Mouse (Mus musculus) limb, embryonic 12.5 days (tissue): ENCODE data around the gene Inhbb. TPM values are rescaled to one million over a fixed set of nuclear protein-coding genes. Genes with fewer than 3 reads are reported as not detected.

ENCODE experiments used
- ATAC-seq: fragments of 200-750 bp; cut with Nextera tagmentation; 2 replicates; pipeline ENCODE4 v1.8.0; 2017; ENCODE audit warnings: low read depth, moderate TSS enrichment; ENCODE audit not compliant: insufficient number of reproducible peaks, insufficient read depth, low FRiP score, low TSS enrichment
- H3K27ac ChIP-seq: fragments of 300-500 bp; sonication (generic); 2 replicates; pipeline ENCODE4 v1.5.1; 2016; ENCODE audit warnings: mild to moderate bottlenecking, moderate library complexity
- H3K27me3 ChIP-seq: fragments of 300-500 bp; sonication (generic); 2 replicates; pipeline ENCODE4 v1.6.1; 2016; ENCODE audit warnings: mild to moderate bottlenecking, moderate library complexity
- H3K36me3 ChIP-seq: fragments of 300-500 bp; sonication (generic); 2 replicates; pipeline ENCODE4 v1.6.1; 2016; ENCODE audit warnings: mild to moderate bottlenecking, moderate library complexity
- H3K4me1 ChIP-seq: fragments of 300-500 bp; sonication (generic); replicated peaks from 2 replicates; pipeline ENCODE4 v1.6.1; 2016
- H3K4me2 ChIP-seq: fragments of 300-500 bp; sonication (generic); 2 replicates; pipeline ENCODE4 v1.6.1; 2016; ENCODE audit warnings: mild to moderate bottlenecking, moderate library complexity
- H3K4me3 ChIP-seq: fragments of 300-500 bp; sonication (generic); replicated peaks from 2 replicates; pipeline ENCODE4 v1.5.1; 2016; ENCODE audit warnings: mild to moderate bottlenecking
- H3K9ac ChIP-seq: fragments of 300-500 bp; sonication (generic); replicated peaks from 2 replicates; pipeline ENCODE4 v1.6.1; 2016; ENCODE audit warnings: mild to moderate bottlenecking, moderate library complexity
- H3K9me3 ChIP-seq: fragments of 300-500 bp; sonication (generic); 2 replicates; pipeline ENCODE4 v1.6.1; 2016; ENCODE audit warnings: mild to moderate bottlenecking, moderate library complexity
- WGBS: fragments of 180-500 bp; shearing (Covaris S2); methylation state at CpG from one replicate; pipeline ENCODE4 v1.1.7; 2016; 5-methylcytosine and 5-hydroxymethylcytosine counted together
- polyA plus RNA-seq: library from polyadenylated mRNA; unstranded; fragments of >200 nt; fragmentation: Nextera tagmentation; extraction: Ambion mirVana; gene quantifications from 2 replicates; pipeline ENCODE4 v1.2.1, GENCODE M21; 2016

Inhbb gene
- polyA plus RNA-seq, 1 experiment from 2014 or later: 0.41 TPM

DNA sequence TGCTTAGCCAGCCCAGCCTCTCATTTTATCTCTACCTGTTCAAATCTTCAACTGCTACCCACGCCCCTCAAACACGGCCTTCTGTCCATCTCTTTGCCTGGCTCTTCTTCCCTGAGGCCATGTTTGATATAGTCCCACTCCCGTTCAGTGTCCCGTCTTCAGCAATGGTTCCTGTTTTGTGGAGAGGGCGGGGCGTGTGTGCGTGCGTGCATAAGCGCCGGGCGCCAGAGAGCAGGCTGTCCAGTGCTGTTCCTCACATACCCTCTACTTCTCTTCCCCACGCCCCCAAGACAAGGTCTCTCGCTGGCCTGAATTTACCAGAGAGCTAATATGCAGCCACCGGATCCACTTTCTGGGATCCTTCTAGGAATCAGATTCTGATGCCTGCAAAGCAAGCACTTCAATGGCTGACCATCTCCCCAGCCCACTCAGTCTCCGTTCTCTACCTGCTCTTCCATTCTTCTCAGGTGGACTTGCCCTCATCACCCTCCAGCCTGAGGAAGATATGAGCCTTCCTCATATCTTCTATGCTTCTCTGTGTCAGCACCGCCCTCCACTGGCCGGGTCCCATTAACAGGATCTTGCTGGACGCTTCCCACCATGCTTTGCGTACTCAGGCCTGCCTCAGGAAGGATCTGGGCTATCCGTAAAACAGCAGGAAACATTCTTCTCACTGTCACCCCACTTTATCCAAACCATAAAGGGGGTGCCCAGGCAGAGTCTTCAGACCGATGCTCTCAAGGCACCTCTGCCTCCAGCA is 21.7 kb upstream of the Inhbb start:
- no peaks in the 10 kb centered on the region for H3K36me3 ChIP-seq
- ATAC-seq: no peak
- no peak overlapping the region for H3K9ac ChIP-seq
- H3K4me1 ChIP-seq: no peaks in the 10 kb centered on the region
- no peaks in the 10 kb centered on the region; the same call in 1 of the 2 replicates for H3K27me3 ChIP-seq
- no peak overlapping the region for H3K4me3 ChIP-seq
- WGBS: 84% methylated on average over 21 of the region's 21 CpGs
- H3K9me3 ChIP-seq: no peaks in the 10 kb centered on the region
- H3K4me2 ChIP-seq: no peak overlapping the region
- no peak overlapping the region for H3K27ac ChIP-seq

GRCm38 (mm10) chr1:119442901-119443300 is 20.9 kb upstream of the Inhbb start:
- no peak overlapping the region for H3K27ac ChIP-seq
- H3K9ac ChIP-seq: no peak overlapping the region
- H3K4me1 ChIP-seq: no peaks in the 10 kb centered on the region
- no peaks in the 10 kb centered on the region for H3K9me3 ChIP-seq
- whole genome bisulfite sequencing: 94% methylated on average over 9 of the region's 9 CpGs
- no peak overlapping the region for H3K4me2 ChIP-seq
- no peaks in the 10 kb centered on the region for H3K36me3 ChIP-seq
- ATAC-seq: no peak
- H3K4me3 ChIP-seq: no peak overlapping the region
- H3K27me3 ChIP-seq: no peaks in the 10 kb centered on the region; the same call in 1 of the 2 replicates

- WGBS: 91% methylated on average over 9 of the region's 9 CpGs
- Histone ChIP-seq H3K4me3 (no peak overlapping the region), H3K4me2 (no peak overlapping the region), H3K9me3 (no peaks in the 10 kb centered on the region), H3K27me3 (no peaks in the 10 kb centered on the region), H3K36me3 (no peaks in the 10 kb centered on the region), H3K27ac (no peak overlapping the region), H3K9ac (no peak overlapping the region), H3K4me1 (no peaks in the 10 kb centered on the region)
- ATAC-seq: no peak
These were observed 16.1 kb upstream of the Inhbb start for GRCm38 (mm10) chr1:119438105-119438637.

GRCm38 (mm10) chr1:119437401-119437800 is 15.4 kb upstream of the Inhbb start:
- Histone ChIP-seq H3K9ac (no peak overlapping the region), H3K4me2 (no peak overlapping the region), H3K27me3 (no peaks in the 10 kb centered on the region), H3K4me1 (no peaks in the 10 kb centered on the region), H3K4me3 (no peak overlapping the region), H3K27ac (no peak overlapping the region), H3K36me3 (no peaks in the 10 kb centered on the region), H3K9me3 (no peaks in the 10 kb centered on the region)
- 83% methylated on average over 6 of the region's 6 CpGs for WGBS
- ATAC-seq: no peak

DNA sequence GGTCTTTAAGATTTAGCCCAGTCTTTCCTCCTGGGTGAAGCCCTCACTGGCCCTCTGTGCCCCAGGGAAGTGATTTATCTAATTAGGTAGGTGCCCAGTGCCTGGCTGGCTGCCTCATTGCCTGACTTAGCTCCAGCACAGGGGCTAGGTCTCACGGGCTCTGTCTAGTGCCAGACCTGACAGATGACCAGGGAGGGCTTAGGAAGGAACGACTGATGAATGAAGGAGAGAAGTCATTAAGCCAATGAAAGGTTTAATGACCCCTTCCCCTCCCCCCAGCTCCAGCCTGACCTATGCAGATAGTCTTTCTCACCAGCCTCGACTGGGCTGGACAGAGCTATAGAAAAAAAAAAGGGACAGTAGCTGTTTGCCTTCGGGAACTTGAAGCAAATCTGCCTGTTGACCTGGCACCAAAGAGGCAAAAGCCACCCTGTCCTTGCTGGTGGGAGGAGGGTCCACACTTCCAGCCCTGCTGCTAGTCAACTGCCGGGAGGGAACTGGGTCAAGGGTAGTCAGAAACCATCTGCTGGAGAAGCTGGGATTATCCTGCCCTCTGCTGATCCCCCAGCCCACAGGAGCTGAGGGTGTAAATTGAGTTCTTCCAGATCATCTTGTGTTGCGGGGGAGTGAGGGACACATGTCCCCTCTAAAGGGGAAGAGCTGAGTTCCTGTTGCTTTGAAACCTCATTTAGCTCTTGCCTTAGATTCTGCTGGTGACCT is 2.3 kb upstream of the Inhbb start:
- 11% methylated on average over 6 of the region's 6 CpGs for WGBS
- ATAC-seq: no peak

GRCm38 (mm10) chr1:119423510-119423909 is 1.5 kb upstream of the Inhbb start:
- WGBS: 4% methylated on average over 14 of the region's 14 CpGs
- peaks cover 78% of the 10 kb centered on the region for H3K27me3 ChIP-seq
- no peak overlapping the region for H3K9ac ChIP-seq
- no peak for ATAC-seq
- H3K4me3 ChIP-seq: no peak overlapping the region
- H3K9me3 ChIP-seq: peaks cover 3% of the 10 kb centered on the region; the same call in 1 of the 2 replicates
- no peaks in the 10 kb centered on the region for H3K36me3 ChIP-seq
- H3K4me2 ChIP-seq: no peak overlapping the region
- no peak overlapping the region for H3K27ac ChIP-seq
- peaks cover 34% of the 10 kb centered on the region for H3K4me1 ChIP-seq

More for the DNA sequence above, 2.3 kb upstream of the Inhbb start:
- no peaks in the 10 kb centered on the region for H3K36me3 ChIP-seq
- H3K4me1 ChIP-seq: peaks cover 26% of the 10 kb centered on the region
- peaks cover 3% of the 10 kb centered on the region; the same call in 1 of the 2 replicates for H3K9me3 ChIP-seq
- no peak overlapping the region for H3K4me3 ChIP-seq
- no peak overlapping the region for H3K9ac ChIP-seq
- no peak overlapping the region for H3K27ac ChIP-seq
- no peak overlapping the region for H3K4me2 ChIP-seq
- H3K27me3 ChIP-seq: peaks cover 70% of the 10 kb centered on the region

GRCm38 (mm10) chr1:119422460-119423015 is 490 bp upstream of the Inhbb start:
- peaks cover 88% of the 10 kb centered on the region for H3K27me3 ChIP-seq
- no peak for ATAC-seq
- peak overlapping the region; percentile 66 for H3K9ac ChIP-seq
- no peak overlapping the region for H3K27ac ChIP-seq
- peak overlapping the region; percentile 99 for H3K4me2 ChIP-seq
- H3K4me3 ChIP-seq: peak overlapping the region; percentile 63
- no peaks in the 10 kb centered on the region for H3K36me3 ChIP-seq
- WGBS: under 1% methylated on average over 31 of the region's 32 CpGs
- H3K9me3 ChIP-seq: peaks cover 3% of the 10 kb centered on the region; the same call in 1 of the 2 replicates
- H3K4me1 ChIP-seq: peaks cover 44% of the 10 kb centered on the region

GRCm38 (mm10) chr1:119420984-119421575 is 968 bp downstream of the Inhbb start:
- Histone ChIP-seq H3K9me3 (peaks cover 3% of the 10 kb centered on the region; the same call in 1 of the 2 replicates), H3K27ac (no peak overlapping the region)
- WGBS: under 1% methylated on average over 55 of the region's 78 CpGs

DNA sequence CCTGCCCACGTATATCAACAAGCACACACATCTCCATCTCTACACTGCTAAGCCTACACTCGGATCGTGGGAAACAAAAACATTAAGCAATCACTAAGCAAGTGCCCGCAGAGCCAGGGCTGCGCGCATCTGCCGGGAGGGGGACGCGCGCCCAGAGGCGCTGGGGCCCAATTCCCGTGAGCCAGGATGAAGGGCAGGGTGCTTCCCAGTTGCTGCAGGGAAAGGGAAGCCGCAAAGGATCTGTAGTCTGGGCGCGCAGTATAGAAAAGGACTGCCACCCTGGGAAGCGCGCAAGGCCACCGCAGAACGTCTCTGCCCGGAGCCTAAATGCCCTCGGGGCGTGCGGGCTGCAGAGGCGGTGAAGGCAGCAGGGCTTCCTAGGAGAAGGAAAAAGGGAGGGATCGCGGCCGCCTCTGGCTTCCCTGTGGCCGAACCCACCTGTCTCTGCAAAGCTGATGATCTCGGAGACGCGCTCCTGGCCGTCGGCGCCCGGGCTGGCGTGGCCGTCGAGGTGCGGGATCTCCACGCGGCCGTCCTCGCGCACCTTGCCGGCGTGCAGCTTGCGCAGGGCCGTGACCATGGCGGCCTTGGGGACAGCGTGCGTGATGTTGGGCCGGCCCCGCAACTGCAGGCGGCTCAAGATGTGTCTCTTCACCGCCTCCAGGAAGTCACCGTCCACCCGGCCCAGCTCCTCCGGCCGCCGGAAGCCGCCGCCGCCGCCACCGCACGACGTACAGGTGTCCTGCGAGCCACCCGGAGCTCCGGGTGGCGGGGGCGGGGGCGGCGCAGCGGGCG is 1.7 kb downstream of the Inhbb start:
- Histone ChIP-seq H3K27ac (no peak overlapping the region), H3K27me3 (peaks cover 95% of the 10 kb centered on the region), H3K4me1 (peaks cover 49% of the 10 kb centered on the region), H3K9me3 (peaks cover 3% of the 10 kb centered on the region; the same call in 1 of the 2 replicates), H3K4me2 (peak overlapping the region; percentile 99), H3K36me3 (no peaks in the 10 kb centered on the region), H3K9ac (0 out of 2 replicates have a peak overlapping the region, but pooled peaks have one; percentile 34), H3K4me3 (peak overlapping the region; percentile 63)
- ATAC-seq: no peak
- 2% methylated on average over 76 of the region's 76 CpGs for WGBS

More at GRCm38 (mm10) chr1:119420984-119421575, 968 bp downstream of the Inhbb start:
- ATAC-seq: no peak
- peaks cover 100% of the 10 kb centered on the region for H3K27me3 ChIP-seq
- H3K9ac ChIP-seq: peak overlapping the region; percentile 66
- no peaks in the 10 kb centered on the region for H3K36me3 ChIP-seq
- H3K4me3 ChIP-seq: peak overlapping the region; percentile 63
- H3K4me1 ChIP-seq: peaks cover 49% of the 10 kb centered on the region
- H3K4me2 ChIP-seq: peak overlapping the region; percentile 99
